14 mouse cellular contexts compared by ENCODE assay signal in the genomic region with DNA sequence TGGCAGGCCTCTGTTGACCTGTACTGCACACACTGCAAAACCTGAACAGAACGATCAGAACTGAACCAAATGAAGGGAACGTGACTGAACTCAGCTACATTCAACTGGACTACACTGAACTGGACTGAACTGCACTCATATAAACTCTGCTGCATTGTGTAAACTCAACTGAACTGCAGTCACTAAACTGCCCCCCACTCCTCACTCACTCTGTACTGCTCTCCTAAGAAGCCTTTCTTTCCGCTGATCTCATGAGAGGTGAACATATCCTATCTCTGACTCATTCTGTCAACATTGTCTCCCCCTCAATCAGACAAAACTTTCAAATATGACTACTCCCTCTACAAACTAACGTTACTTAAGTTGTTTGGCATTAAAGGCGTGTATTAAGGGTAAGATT.
"Had no signal": no experiment of that assay in that cellular context is flagged by ENCODE, and none has a peak within 500 bp of the region (broad histone marks: within the 10 kb centered on the region; RNA-seq: fewer than 3 reads in every experiment).

No protein-coding gene starts in this region.

- ATAC-seq: midbrain, embryonic 15.5 days had no signal

- H3K36me3 ChIP-seq: limb, embryonic 13.5 days; liver, embryonic 15.5 days; lung, embryonic 15.5 days; midbrain, embryonic 15.5 days; neural tube, embryonic 12.5 days had no signal

- H3K4me2 ChIP-seq: limb, embryonic 13.5 days; liver, embryonic 15.5 days; lung, embryonic 15.5 days; midbrain, embryonic 11.5 days; midbrain, embryonic 15.5 days; neural tube, embryonic 12.5 days had no signal

- H3K4me1 ChIP-seq: limb, embryonic 13.5 days; liver, embryonic 15.5 days; lung, embryonic 15.5 days; megakaryocyte, embryonic 14.5 days; midbrain, embryonic 15.5 days; neural tube, embryonic 12.5 days had no signal

- H3K27me3 ChIP-seq: limb, embryonic 13.5 days; liver, embryonic 15.5 days; lung, embryonic 15.5 days; megakaryocyte, embryonic 14.5 days; midbrain, embryonic 15.5 days; neural tube, embryonic 12.5 days had no signal

- H3K9ac ChIP-seq: limb, embryonic 13.5 days; liver, embryonic 15.5 days; lung, embryonic 15.5 days; midbrain, embryonic 15.5 days; neural tube, embryonic 12.5 days had no signal

- H3K4me3 ChIP-seq: limb, embryonic 13.5 days; liver, embryonic 15.5 days; lung, embryonic 15.5 days; megakaryocyte, embryonic 14.5 days; midbrain, embryonic 15.5 days; neural tube, embryonic 12.5 days had no signal

- DNase-seq: kidney, adult 18-20 months; kidney, postnatal 14 days; left cerebral cortex, postnatal 4 days; lung, postnatal 14 days; right cerebral cortex, postnatal 14 days; thymus, postnatal 36 days had no signal

- H3K9me3 ChIP-seq: limb, embryonic 13.5 days; liver, embryonic 15.5 days; lung, embryonic 15.5 days; midbrain, embryonic 15.5 days; neural tube, embryonic 12.5 days had no signal

- H3K27ac ChIP-seq: limb, embryonic 13.5 days; liver, embryonic 15.5 days; lung, embryonic 15.5 days; macrophage; midbrain, embryonic 15.5 days; neural tube, embryonic 12.5 days had no signal
